Mouse (Mus musculus): ENCODE data around the gene Tgm7. TPM values are rescaled to one million over a fixed set of nuclear protein-coding genes. Genes with fewer than 3 reads are reported as not detected.

Tgm7 gene
- polyA plus RNA-seq, 1 experiment from 2014 or later = not detected

GRCm38 (mm10) chr2:121069506-121069905 is 40.1 kb downstream of the Tgm7 start:
- H3K36me3 ChIP-seq = no peaks in the 10 kb centered on the region
- no peak overlapping the region for H3K4me3 ChIP-seq (replicated peaks)
- H3K4me2 ChIP-seq (replicated peaks) = no peak overlapping the region
- no peaks in the 10 kb centered on the region for H3K27me3 ChIP-seq
- H3K9ac ChIP-seq = no peak overlapping the region
- no peaks in the 10 kb centered on the region for H3K9me3 ChIP-seq (replicated peaks)
- no peaks in the 10 kb centered on the region for H3K4me1 ChIP-seq
- ATAC-seq (ENCODE audit: insufficient number of reproducible peaks, low FRiP score, low TSS enrichment, low read depth) = no peak
- 67% methylated on average over 6 of the region's 6 CpGs for WGBS
- no peak overlapping the region for H3K27ac ChIP-seq (replicated peaks)

- Histone ChIP-seq H3K27ac (replicated peaks) (no peak overlapping the region), H3K9ac (no peak overlapping the region), H3K4me3 (replicated peaks) (no peak overlapping the region), H3K9me3 (replicated peaks) (no peaks in the 10 kb centered on the region), H3K27me3 (no peaks in the 10 kb centered on the region), H3K4me1 (no peaks in the 10 kb centered on the region), H3K4me2 (replicated peaks) (no peak overlapping the region), H3K36me3 (no peaks in the 10 kb centered on the region)
- 57% methylated on average over 4 of the region's 4 CpGs for WGBS
- ATAC-seq (ENCODE audit: insufficient number of reproducible peaks, low FRiP score, low TSS enrichment, low read depth) = no peak
Observed at GRCm38 (mm10) chr2:121067116-121067515, 42.5 kb downstream of the Tgm7 start.

- WGBS = 85% methylated on average over 2 of the region's 2 CpGs
- no peak overlapping the region for H3K4me3 ChIP-seq (replicated peaks)
- H3K36me3 ChIP-seq = no peaks in the 10 kb centered on the region
- H3K4me1 ChIP-seq = no peaks in the 10 kb centered on the region
- no peak for ATAC-seq (ENCODE audit: insufficient number of reproducible peaks, low FRiP score, low TSS enrichment, low read depth)
- H3K9me3 ChIP-seq (replicated peaks) = no peaks in the 10 kb centered on the region
- no peak overlapping the region for H3K27ac ChIP-seq (replicated peaks)
- no peaks in the 10 kb centered on the region for H3K27me3 ChIP-seq
- H3K9ac ChIP-seq = no peak overlapping the region
- H3K4me2 ChIP-seq (replicated peaks) = no peak overlapping the region
Observed at GRCm38 (mm10) chr2:121061315-121061714, 48.3 kb downstream of the Tgm7 start.

- Histone ChIP-seq H3K36me3 (no peaks in the 10 kb centered on the region), H3K27ac (replicated peaks) (no peak overlapping the region), H3K4me1 (no peaks in the 10 kb centered on the region), H3K9ac (no peak overlapping the region), H3K27me3 (no peaks in the 10 kb centered on the region), H3K4me2 (replicated peaks) (no peak overlapping the region), H3K9me3 (replicated peaks) (no peaks in the 10 kb centered on the region), H3K4me3 (replicated peaks) (no peak overlapping the region)
- WGBS = 68% methylated on average over 6 of the region's 6 CpGs
- ATAC-seq (ENCODE audit: insufficient number of reproducible peaks, low FRiP score, low TSS enrichment, low read depth) = no peak
Observed at GRCm38 (mm10) chr2:121057997-121058396, 51.6 kb downstream of the Tgm7 start.

GRCm38 (mm10) chr2:121055915-121056314 is 53.7 kb downstream of the Tgm7 start:
- Histone ChIP-seq H3K9ac (no peak overlapping the region), H3K9me3 (replicated peaks) (no peaks in the 10 kb centered on the region), H3K27me3 (no peaks in the 10 kb centered on the region), H3K4me2 (replicated peaks) (no peak overlapping the region), H3K27ac (replicated peaks) (no peak overlapping the region), H3K4me3 (replicated peaks) (no peak overlapping the region), H3K4me1 (no peaks in the 10 kb centered on the region), H3K36me3 (no peaks in the 10 kb centered on the region)
- WGBS = 80% methylated on average over 6 of the region's 6 CpGs
- ATAC-seq (ENCODE audit: insufficient number of reproducible peaks, low FRiP score, low TSS enrichment, low read depth) = no peak

- ATAC-seq (ENCODE audit: insufficient number of reproducible peaks, low FRiP score, low TSS enrichment, low read depth) = no peak
- WGBS = 67% methylated on average over 2 of the region's 2 CpGs
Observed at GRCm38 (mm10) chr2:121054060-121054459, 55.5 kb downstream of the Tgm7 start.

GRCm38 (mm10) chr2:121052176-121052575 is 57.4 kb downstream of the Tgm7 start:
- Histone ChIP-seq H3K36me3 (no peaks in the 10 kb centered on the region), H3K4me3 (replicated peaks) (no peak overlapping the region), H3K9ac (no peak overlapping the region), H3K27me3 (no peaks in the 10 kb centered on the region), H3K4me1 (no peaks in the 10 kb centered on the region), H3K4me2 (replicated peaks) (no peak overlapping the region), H3K27ac (replicated peaks) (no peak overlapping the region), H3K9me3 (replicated peaks) (no peaks in the 10 kb centered on the region)
- 86% methylated on average over 5 of the region's 5 CpGs for WGBS
- no peak for ATAC-seq (ENCODE audit: insufficient number of reproducible peaks, low FRiP score, low TSS enrichment, low read depth)

More at GRCm38 (mm10) chr2:121054060-121054459, 55.5 kb downstream of the Tgm7 start:
- no peak overlapping the region for H3K4me2 ChIP-seq (replicated peaks)
- no peaks in the 10 kb centered on the region for H3K4me1 ChIP-seq
- H3K27ac ChIP-seq (replicated peaks) = no peak overlapping the region
- H3K27me3 ChIP-seq = no peaks in the 10 kb centered on the region
- H3K9ac ChIP-seq = no peak overlapping the region
- no peaks in the 10 kb centered on the region for H3K36me3 ChIP-seq
- no peak overlapping the region for H3K4me3 ChIP-seq (replicated peaks)
- H3K9me3 ChIP-seq (replicated peaks) = no peaks in the 10 kb centered on the region

- Histone ChIP-seq H3K36me3 (no peaks in the 10 kb centered on the region), H3K9ac (no peak overlapping the region), H3K4me3 (replicated peaks) (no peak overlapping the region), H3K27me3 (no peaks in the 10 kb centered on the region), H3K27ac (replicated peaks) (no peak overlapping the region), H3K4me1 (no peaks in the 10 kb centered on the region), H3K9me3 (replicated peaks) (no peaks in the 10 kb centered on the region), H3K4me2 (replicated peaks) (no peak overlapping the region)
- WGBS = 74% methylated on average over 4 of the region's 4 CpGs
- no peak for ATAC-seq (ENCODE audit: insufficient number of reproducible peaks, low FRiP score, low TSS enrichment, low read depth)
Observed at GRCm38 (mm10) chr2:121045653-121046052, 63.9 kb downstream of the Tgm7 start.

Other genes starting within 250 kb of the Tgm7 start
- gene Ubr1, start 139.1 kb downstream of the Tgm7 start, polyA plus RNA-seq (2015; fragmentation: Nextera tagmentation; extraction: Ambion mirVana) = 20.7 and 24.2 TPM in 2 replicates
- gene Tmem62, start 132.8 kb downstream of the Tgm7 start, polyA plus RNA-seq (2015; fragmentation: Nextera tagmentation; extraction: Ambion mirVana) = 2.5 and 4.1 TPM in 2 replicates
- gene Ccndbp1, start 101.4 kb downstream of the Tgm7 start, polyA plus RNA-seq (2015; fragmentation: Nextera tagmentation; extraction: Ambion mirVana) = 40.2 and 43.8 TPM in 2 replicates
- 0.26 and 0.69 TPM in 2 replicates for gene Epb42, start 72.7 kb downstream of the Tgm7 start, polyA plus RNA-seq (2015; fragmentation: Nextera tagmentation; extraction: Ambion mirVana)
- gene Tgm5, start 24.0 kb downstream of the Tgm7 start, polyA plus RNA-seq (2015; fragmentation: Nextera tagmentation; extraction: Ambion mirVana) = 3.3 and 3.5 TPM in 2 replicates
- gene Adal, start 30.6 kb upstream of the Tgm7 start, polyA plus RNA-seq (2015; fragmentation: Nextera tagmentation; extraction: Ambion mirVana) = 17.9 and 20.3 TPM in 2 replicates
- gene Lcmt2, start 30.9 kb upstream of the Tgm7 start, polyA plus RNA-seq (2015; fragmentation: Nextera tagmentation; extraction: Ambion mirVana) = 20.0 and 21.0 TPM in 2 replicates
- gene Tubgcp4, start 60.9 kb upstream of the Tgm7 start, polyA plus RNA-seq (2015; fragmentation: Nextera tagmentation; extraction: Ambion mirVana) = 49.7 and 54.7 TPM in 2 replicates
- gene Zscan29, start 61.3 kb upstream of the Tgm7 start, polyA plus RNA-seq (2015; fragmentation: Nextera tagmentation; extraction: Ambion mirVana) = 9.4 and 10.6 TPM in 2 replicates
- 61.0 and 62.1 TPM in 2 replicates for gene Trp53bp1, start 161.6 kb upstream of the Tgm7 start, polyA plus RNA-seq (2015; fragmentation: Nextera tagmentation; extraction: Ambion mirVana)
- 5.5 and 6.5 TPM in 2 replicates for gene Map1a, start 179.8 kb upstream of the Tgm7 start, polyA plus RNA-seq (2015; fragmentation: Nextera tagmentation; extraction: Ambion mirVana)
- 12.8 TPM in 2 replicates for gene Ppip5k1, start 245.6 kb upstream of the Tgm7 start, polyA plus RNA-seq (2015; fragmentation: Nextera tagmentation; extraction: Ambion mirVana)
- gene Ckmt1, start 247.9 kb upstream of the Tgm7 start, polyA plus RNA-seq (2015; fragmentation: Nextera tagmentation; extraction: Ambion mirVana) = 63.8 and 67.3 TPM in 2 replicates

Data from embryonic facial prominence, embryonic 15.5 days (tissue).